Mouse (Mus musculus) neural tube, embryonic 15.5 days (tissue): ENCODE results near the gene Rnf183. TPM values are rescaled to one million over a fixed set of nuclear protein-coding genes. Genes with fewer than 3 reads are reported as not detected.
A peak's percentile ranks its signal among the peaks of the same experiment; 100 is the strongest.
"Not testable (repeated sequence)": the region's sequence is repeated elsewhere in the genome, so short reads cannot be mapped to it uniquely, and the experiment has no call there.

Experiments used
- ATAC-seq: fragments of 200-750 bp; cut with Nextera tagmentation; 2 replicates; pipeline ENCODE4 v1.8.0; 2017; ENCODE audit warnings: mild to moderate bottlenecking, moderate TSS enrichment, moderate library complexity; ENCODE audit not compliant: low FRiP score
- H3K27ac ChIP-seq: fragments of 300-500 bp; sonication (generic); replicated peaks from 2 replicates; pipeline ENCODE4 v1.5.1; 2015; ENCODE audit warnings: mild to moderate bottlenecking, inconsistent platforms
- H3K27me3 ChIP-seq: fragments of 300-500 bp; sonication (generic); replicated peaks from 2 replicates; pipeline ENCODE4 v1.6.1; 2015; ENCODE audit warnings: inconsistent platforms
- H3K36me3 ChIP-seq: fragments of 300-500 bp; sonication (generic); 2 replicates; pipeline ENCODE4 v1.6.1; 2015; ENCODE audit warnings: inconsistent platforms
- H3K4me1 ChIP-seq: fragments of 300-500 bp; sonication (generic); 2 replicates; pipeline ENCODE4 v1.6.1; 2015; ENCODE audit warnings: inconsistent platforms
- H3K4me2 ChIP-seq: fragments of 300-500 bp; sonication (generic); 2 replicates; pipeline ENCODE4 v1.6.1; 2015; ENCODE audit warnings: inconsistent platforms, mild to moderate bottlenecking, moderate library complexity
- H3K4me3 ChIP-seq: fragments of 300-500 bp; sonication (generic); replicated peaks from 2 replicates; pipeline ENCODE4 v1.5.1; 2015; ENCODE audit warnings: mild to moderate bottlenecking, inconsistent platforms
- H3K9ac ChIP-seq: fragments of 300-500 bp; sonication (generic); replicated peaks from 2 replicates; pipeline ENCODE4 v1.6.1; 2015; ENCODE audit warnings: mild to moderate bottlenecking, inconsistent platforms
- H3K9me3 ChIP-seq: fragments of 300-500 bp; sonication (generic); replicated peaks from 2 replicates; pipeline ENCODE4 v1.6.1; 2016; ENCODE audit warnings: inconsistent platforms
- WGBS: fragments of 180-500 bp; shearing (Covaris S2); methylation state at CpG from one replicate; pipeline ENCODE4 v1.1.7; 2015; ENCODE audit warnings: mixed read lengths; 5-methylcytosine and 5-hydroxymethylcytosine counted together
- polyA plus RNA-seq: library from polyadenylated mRNA; unstranded; fragments of >200 nt; fragmentation: Nextera tagmentation; extraction: Ambion mirVana; gene quantifications from 2 replicates; pipeline ENCODE4 v1.2.1, GENCODE M21; 2015

The Rnf183 gene
- polyA plus RNA-seq, result 0.17 TPM in 1 of 2 replicates, not detected in the other

- no peak for ATAC-seq
- Histone ChIP-seq H3K27me3 (no peaks in the 10 kb centered on the region), H3K9me3 (no peaks in the 10 kb centered on the region), H3K4me3 (no peak within 1 kb of the TSS), H3K36me3 (no peaks in the 10 kb centered on the region), H3K27ac (no peak within 1 kb of the TSS), H3K4me2 (no peak within 1 kb of the TSS), H3K4me1 (no peaks in the 10 kb centered on the region), H3K9ac (no peak within 1 kb of the TSS)
- 89% methylated on average over 6 of the region's 6 CpGs for WGBS
Observed at GRCm38 (mm10) chr4:62435081-62435480, at the start of gene Rnf183. Rnf183 (minus strand) TSS chr4:62435252.

DNA sequence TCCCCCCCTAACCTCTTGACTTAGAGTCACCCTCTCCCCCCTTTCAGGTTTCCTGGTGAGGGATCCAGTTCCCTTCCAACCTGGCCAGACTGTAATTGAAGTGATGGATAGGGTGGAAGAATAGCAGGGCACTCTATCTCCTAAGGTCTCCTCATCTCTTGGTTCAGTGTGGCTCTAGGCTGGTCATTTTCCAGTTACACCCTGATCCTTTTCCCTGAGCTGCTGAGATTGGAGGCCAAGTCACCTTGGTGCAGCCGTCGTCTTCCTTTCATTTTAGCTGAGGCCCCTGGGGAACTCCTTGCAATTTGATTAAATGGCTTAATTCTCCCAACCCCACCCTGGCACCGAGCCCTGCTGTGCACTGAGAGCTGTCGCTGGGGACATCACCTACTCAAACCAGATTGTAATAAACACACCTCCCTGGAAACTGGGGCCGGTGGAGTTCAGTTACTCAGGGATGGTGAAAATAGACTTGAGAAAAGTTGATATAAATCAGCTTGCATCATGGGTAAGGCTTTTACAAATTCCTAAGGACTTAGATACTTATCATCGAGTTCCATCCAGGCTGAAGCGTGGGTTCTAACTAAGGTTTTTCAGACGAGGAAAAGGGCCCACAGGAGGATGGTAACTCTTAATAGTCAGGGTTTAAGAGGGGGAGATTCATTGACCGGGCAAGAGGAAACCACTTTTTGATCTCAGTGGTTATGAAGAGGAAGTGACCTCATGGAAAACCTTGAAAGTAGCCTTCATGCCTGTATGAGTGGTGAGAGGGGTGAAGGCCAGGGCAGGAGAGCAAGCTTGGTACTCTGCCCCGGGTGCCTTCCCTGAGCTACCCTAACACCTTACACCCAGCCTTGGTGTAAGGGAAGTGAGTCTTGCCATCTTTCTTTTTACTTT lies 45.9 kb upstream of the Rnf183 start:
- Histone ChIP-seq H3K27me3 (peaks cover 31% of the 10 kb centered on the region), H3K9ac (no peak overlapping the region), H3K4me3 (no peak overlapping the region), H3K9me3 (no peaks in the 10 kb centered on the region), H3K4me1 (peaks cover 12% of the 10 kb centered on the region), H3K36me3 (no peaks in the 10 kb centered on the region), H3K27ac (no peak overlapping the region), H3K4me2 (0 out of 2 replicates have a peak overlapping the region, but pooled peaks have one; percentile 80)
- 0 out of 2 replicates have a peak, but pooled peaks have one; percentile 34 for ATAC-seq
- WGBS, result 48% methylated on average over 10 of the region's 10 CpGs

GRCm38 (mm10) chr4:62479937-62480708 lies 45.1 kb upstream of the Rnf183 start, which contains the start of gene Bspry:
Bspry (plus strand) TSS chr4:62480053.
- peak; percentile 86 for ATAC-seq
- 2% methylated on average over 70 of the region's 71 CpGs for WGBS
- Histone ChIP-seq H3K27ac (no peak within 1 kb of the TSS), H3K4me3 (peak within 1 kb of the TSS; percentile 42), H3K9me3 (no peaks in the 10 kb centered on the region), H3K4me1 (peaks cover 12% of the 10 kb centered on the region), H3K27me3 (peaks cover 31% of the 10 kb centered on the region), H3K9ac (no peak within 1 kb of the TSS), H3K36me3 (no peaks in the 10 kb centered on the region), H3K4me2 (peak within 1 kb of the TSS; percentile 80)

GRCm38 (mm10) chr4:62479593-62479936 lies 44.5 kb upstream of the Rnf183 start:
- peak; percentile 22; the same call in 1 of the 2 replicates for ATAC-seq
- not testable (repeated sequence) for H3K9me3 ChIP-seq, H3K36me3 ChIP-seq, H3K9ac ChIP-seq, H3K27ac ChIP-seq
- Histone ChIP-seq H3K4me2 (peak overlapping the region; percentile 80), H3K4me3 (peak overlapping the region; percentile 42), H3K4me1 (peaks cover 12% of the 10 kb centered on the region), H3K27me3 (peaks cover 31% of the 10 kb centered on the region)
- 17% methylated on average over 11 of the region's 11 CpGs for WGBS

DNA sequence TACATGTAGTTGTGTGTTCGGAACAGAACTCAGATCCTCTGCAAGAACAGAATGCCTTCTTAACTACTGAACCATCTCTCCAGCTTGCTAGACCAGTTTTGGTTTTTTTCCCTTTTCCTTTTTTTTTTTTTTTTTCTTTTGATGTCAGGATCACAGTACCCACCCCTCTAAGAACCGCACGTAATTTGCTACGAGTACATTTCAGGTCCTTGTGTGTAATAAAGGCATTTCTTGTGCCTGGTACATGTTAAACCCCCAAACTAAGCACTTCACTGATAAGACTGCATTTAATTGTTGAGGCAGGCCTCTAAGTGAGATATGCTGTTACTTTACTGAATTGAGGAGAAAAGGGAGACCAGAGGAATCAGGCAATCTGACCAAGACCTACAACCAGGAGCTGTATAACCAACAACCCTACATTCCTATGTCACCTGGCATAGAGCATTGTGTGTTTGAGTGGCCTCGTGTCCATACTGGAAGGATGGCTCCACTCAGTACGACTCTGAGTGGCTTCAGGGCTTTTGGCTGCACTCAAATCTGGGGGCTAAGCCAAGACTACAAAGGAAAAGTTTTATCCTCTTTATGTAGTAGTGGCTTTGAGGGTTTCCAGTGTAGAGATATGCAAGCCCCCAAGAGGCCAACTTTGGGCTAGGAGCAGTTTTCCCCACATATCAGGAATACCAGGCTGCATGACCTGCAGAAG lies 42.6 kb upstream of the Rnf183 start:
- no peak for ATAC-seq
- H3K9me3 ChIP-seq, result no peaks in the 10 kb centered on the region
- H3K27ac ChIP-seq, result no peak overlapping the region
- H3K4me3 ChIP-seq, result no peak overlapping the region
- no peak overlapping the region for H3K9ac ChIP-seq
- 89% methylated on average over 6 of the region's 6 CpGs for WGBS
- no peak overlapping the region for H3K4me2 ChIP-seq
- peaks cover 12% of the 10 kb centered on the region for H3K4me1 ChIP-seq
- no peaks in the 10 kb centered on the region for H3K36me3 ChIP-seq
- peaks cover 33% of the 10 kb centered on the region for H3K27me3 ChIP-seq

DNA sequence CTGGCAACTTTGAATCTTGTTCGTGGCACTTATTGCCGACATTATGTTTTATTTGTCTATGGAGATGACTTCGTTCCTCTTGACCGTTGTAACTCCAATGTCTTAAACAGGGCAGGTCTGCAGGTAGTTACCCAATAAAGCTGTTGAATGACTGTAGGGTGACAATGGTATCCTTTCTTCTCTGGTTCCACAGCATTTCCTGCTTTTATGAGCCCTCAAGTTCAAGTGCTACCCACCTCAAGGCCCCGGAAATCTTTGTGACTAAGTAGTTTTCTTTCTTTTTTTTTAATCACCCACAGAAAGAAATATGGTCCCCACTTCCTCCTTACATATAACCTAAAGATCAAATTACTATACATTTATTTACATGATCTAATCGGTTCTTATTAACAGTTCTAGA lies 40.7 kb upstream of the Rnf183 start:
- Histone ChIP-seq H3K4me1 (peaks cover 15% of the 10 kb centered on the region), H3K4me2 (no peak overlapping the region), H3K9me3 (no peaks in the 10 kb centered on the region), H3K9ac (no peak overlapping the region), H3K27ac (no peak overlapping the region), H3K4me3 (no peak overlapping the region), H3K27me3 (peaks cover 25% of the 10 kb centered on the region), H3K36me3 (no peaks in the 10 kb centered on the region)
- WGBS, result 86% methylated on average over 6 of the region's 6 CpGs
- ATAC-seq, result no peak

- H3K9ac ChIP-seq, result no peak overlapping the region
- WGBS, result 84% methylated on average over 2 of the region's 2 CpGs
Observed at GRCm38 (mm10) chr4:62475131-62475530, 40.1 kb upstream of the Rnf183 start.

GRCm38 (mm10) chr4:62472071-62472470 lies 37.0 kb upstream of the Rnf183 start:
- Histone ChIP-seq H3K4me3 (no peak overlapping the region), H3K9me3 (no peaks in the 10 kb centered on the region), H3K4me1 (peaks cover 8% of the 10 kb centered on the region), H3K9ac (no peak overlapping the region), H3K27ac (no peak overlapping the region), H3K4me2 (no peak overlapping the region), H3K27me3 (peaks cover 3% of the 10 kb centered on the region; the same call in 1 of the 2 replicates), H3K36me3 (no peaks in the 10 kb centered on the region)
- no peak for ATAC-seq
- WGBS, result 97% methylated on average over 2 of the region's 2 CpGs

More at GRCm38 (mm10) chr4:62475131-62475530, 40.1 kb upstream of the Rnf183 start:
- no peaks in the 10 kb centered on the region for H3K9me3 ChIP-seq
- peaks cover 25% of the 10 kb centered on the region for H3K27me3 ChIP-seq
- peaks cover 17% of the 10 kb centered on the region for H3K4me1 ChIP-seq
- no peak for ATAC-seq
- no peaks in the 10 kb centered on the region for H3K36me3 ChIP-seq
- no peak overlapping the region for H3K4me2 ChIP-seq
- no peak overlapping the region for H3K4me3 ChIP-seq
- H3K27ac ChIP-seq, result no peak overlapping the region

DNA sequence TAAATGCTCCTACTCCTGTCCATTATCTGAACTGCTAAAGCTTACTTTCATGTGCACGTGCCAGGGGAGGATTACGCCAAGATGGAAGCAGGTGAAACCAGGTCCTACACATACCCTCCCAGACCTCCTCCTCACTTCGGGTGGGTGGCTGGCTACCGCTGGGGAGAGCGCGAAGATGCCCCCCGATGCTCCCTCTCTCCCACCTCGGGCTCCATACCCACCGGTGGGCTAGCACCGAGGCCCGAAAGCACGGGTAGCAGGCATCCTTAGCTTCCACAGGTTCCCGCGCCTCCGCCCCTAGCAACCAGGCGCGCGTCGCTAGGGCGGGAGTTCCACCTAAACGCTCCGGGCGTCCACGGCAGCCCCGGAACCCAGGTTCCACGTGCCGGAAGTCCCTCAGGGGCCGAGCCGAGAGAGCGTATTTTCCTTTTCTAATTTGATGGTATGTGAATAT lies 35.6 kb upstream of the Rnf183 start, which contains the start of gene Wdr31:
Wdr31 (minus strand) TSS at position 299 of the 454 bp plus-strand sequence.
- under 1% methylated on average over 30 of the region's 30 CpGs for WGBS
- Histone ChIP-seq H3K27ac (peak within 1 kb of the TSS; percentile 70; the same call in 1 of the 2 replicates), H3K4me2 (peak within 1 kb of the TSS; percentile 81), H3K27me3 (0 out of 2 replicates have a peak, but pooled peaks cover 3% of the 10 kb centered on the region), H3K9ac (peak within 1 kb of the TSS; percentile 70), H3K4me3 (peak within 1 kb of the TSS; percentile 69), H3K36me3 (no peaks in the 10 kb centered on the region), H3K4me1 (peaks cover 8% of the 10 kb centered on the region), H3K9me3 (no peaks in the 10 kb centered on the region)
- peak; percentile 95 for ATAC-seq

DNA sequence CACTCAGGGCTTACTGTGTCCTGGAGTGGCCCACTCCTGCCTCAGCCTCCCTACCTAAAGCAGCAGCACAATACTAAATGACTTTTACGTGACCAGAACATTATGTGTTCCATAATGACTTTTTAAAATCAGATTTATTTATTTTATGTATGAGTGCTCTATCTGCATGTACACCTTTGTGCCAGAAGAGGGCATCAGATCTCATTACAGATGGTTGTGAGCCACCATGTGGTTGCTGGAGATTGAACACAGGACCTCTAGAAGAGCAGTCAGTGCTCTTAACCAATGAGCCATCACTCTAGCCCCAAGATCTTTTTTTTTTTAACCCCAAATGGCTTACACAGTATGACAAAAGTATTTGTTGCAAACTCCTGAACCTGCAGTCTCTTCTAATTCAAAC lies 33.1 kb upstream of the Rnf183 start:
- WGBS, result 96% methylated on average over 1 of the region's 1 CpGs

GRCm38 (mm10) chr4:62463124-62463523 lies 28.1 kb upstream of the Rnf183 start:
- 91% methylated on average over 2 of the region's 2 CpGs for WGBS
- Histone ChIP-seq H3K27me3 (no peaks in the 10 kb centered on the region), H3K4me1 (no peaks in the 10 kb centered on the region), H3K9ac (no peak overlapping the region), H3K4me2 (no peak overlapping the region), H3K36me3 (peaks cover 12% of the 10 kb centered on the region), H3K4me3 (no peak overlapping the region), H3K9me3 (no peaks in the 10 kb centered on the region), H3K27ac (no peak overlapping the region)
- no peak for ATAC-seq

More for the DNA sequence above, 33.1 kb upstream of the Rnf183 start:
- ATAC-seq, result no peak
- Histone ChIP-seq H3K4me2 (no peak overlapping the region), H3K9me3 (no peaks in the 10 kb centered on the region), H3K27me3 (no peaks in the 10 kb centered on the region), H3K4me3 (no peak overlapping the region), H3K27ac (no peak overlapping the region), H3K36me3 (no peaks in the 10 kb centered on the region), H3K4me1 (peaks cover 8% of the 10 kb centered on the region), H3K9ac (no peak overlapping the region)
